ENCODE assay signal across 8 mouse cellular contexts in genomic region chr9:107666751-107667205, GRCm38 (mm10). TPM values are rescaled to one million over a fixed set of nuclear protein-coding genes. Genes with fewer than 3 reads are reported as not detected.
DNase-seq lines count a peak whose midpoint lies in the region; ATAC-seq lines count a peak whose summit lies in the region.

No protein-coding gene starts in this region.

- peak overlapping the region; percentile 54 for H3K9ac ChIP-seq in neural tube, embryonic 11.5 days (ENCODE audit: low read length)
- peak overlapping the region; percentile 81 for H3K9ac ChIP-seq in heart, embryonic 13.5 days
- peak overlapping the region; percentile 65 for H3K9ac ChIP-seq in limb, embryonic 13.5 days
- H3K9ac ChIP-seq in stomach, embryonic 15.5 days = peak overlapping the region; percentile 47

- ATAC-seq in neural tube, embryonic 11.5 days (ENCODE audit: insufficient read depth, low FRiP score, low TSS enrichment) = 0 out of 2 replicates have a peak, but pooled peaks have one; percentile 8
- 0 out of 2 replicates have a peak, but pooled peaks have one; percentile 5 for ATAC-seq in heart, embryonic 13.5 days (ENCODE audit: extremely low read depth, insufficient number of reproducible peaks, low FRiP score, low TSS enrichment)
- ATAC-seq in limb, embryonic 13.5 days (ENCODE audit: low FRiP score, low read depth) = peak; percentile 34; the same call in 1 of the 2 replicates
- no peak for ATAC-seq in stomach, embryonic 15.5 days (ENCODE audit: insufficient read depth, low FRiP score, low read depth)
- no peak for ATAC-seq in monocyte, adult 5-6 weeks (replicated peaks; ENCODE audit: insufficient number of reproducible peaks, low FRiP score, low TSS enrichment, poor library complexity, severe bottlenecking)

- H3K4me1 ChIP-seq in neural tube, embryonic 11.5 days (ENCODE audit: control insufficient read depth, insufficient read depth, low read length) = peaks cover 23% of the 10 kb centered on the region
- peaks cover 49% of the 10 kb centered on the region for H3K4me1 ChIP-seq in heart, embryonic 13.5 days
- H3K4me1 ChIP-seq in limb, embryonic 13.5 days = peaks cover 35% of the 10 kb centered on the region
- H3K4me1 ChIP-seq in stomach, embryonic 15.5 days = peaks cover 16% of the 10 kb centered on the region

- under 1% methylated on average over 30 of the region's 30 CpGs for WGBS in neural tube, embryonic 11.5 days
- under 1% methylated on average over 30 of the region's 30 CpGs for WGBS in heart, embryonic 13.5 days
- under 1% methylated on average over 30 of the region's 30 CpGs for WGBS in limb, embryonic 13.5 days
- under 1% methylated on average over 30 of the region's 30 CpGs for WGBS in stomach, embryonic 15.5 days

- H3K36me3 ChIP-seq in neural tube, embryonic 11.5 days (ENCODE audit: control insufficient read depth, insufficient read depth, low read length) = no peaks in the 10 kb centered on the region
- H3K36me3 ChIP-seq in heart, embryonic 13.5 days = no peaks in the 10 kb centered on the region
- H3K36me3 ChIP-seq in limb, embryonic 13.5 days = no peaks in the 10 kb centered on the region
- no peaks in the 10 kb centered on the region for H3K36me3 ChIP-seq in stomach, embryonic 15.5 days

- H3K27ac ChIP-seq in neural tube, embryonic 11.5 days (ENCODE audit: low read depth, low read length) = no peak overlapping the region
- H3K27ac ChIP-seq in heart, embryonic 13.5 days (replicated peaks) = no peak overlapping the region
- peak overlapping the region; percentile 28; the same call in 1 of the 2 replicates for H3K27ac ChIP-seq in limb, embryonic 13.5 days
- no peak overlapping the region for H3K27ac ChIP-seq in stomach, embryonic 15.5 days

- peak overlapping the region; percentile 89 for H3K4me2 ChIP-seq in neural tube, embryonic 11.5 days (ENCODE audit: low read depth)
- H3K4me2 ChIP-seq in heart, embryonic 13.5 days = peak overlapping the region; percentile 97
- H3K4me2 ChIP-seq in limb, embryonic 13.5 days (replicated peaks) = peak overlapping the region; percentile 94
- H3K4me2 ChIP-seq in stomach, embryonic 15.5 days = peak overlapping the region; percentile 92

- peak overlapping the region; percentile 38 for H3K4me3 ChIP-seq in neural tube, embryonic 11.5 days (ENCODE audit: low read depth, low read length)
- H3K4me3 ChIP-seq in heart, embryonic 13.5 days = peak overlapping the region; percentile 57
- H3K4me3 ChIP-seq in limb, embryonic 13.5 days = peak overlapping the region; percentile 52
- peak overlapping the region; percentile 46 for H3K4me3 ChIP-seq in stomach, embryonic 15.5 days (replicated peaks)

- DNase-seq in neural tube, embryonic 11.5 days (ENCODE audit: low spot score) = peak; percentile 49
- DNase-seq in neural tube, embryonic 10.5 days (ENCODE audit: extremely low spot score, low spot score) = no peak
- no peak for DNase-seq in cerebellum, postnatal 36 days
- no peak for DNase-seq in layer of hippocampus, postnatal 14 days (ENCODE audit: low spot score in 2 of 2)

- H3K27me3 ChIP-seq in neural tube, embryonic 11.5 days (ENCODE audit: control insufficient read depth, insufficient read depth, low read length) = peaks cover 11% of the 10 kb centered on the region
- peaks cover 51% of the 10 kb centered on the region for H3K27me3 ChIP-seq in heart, embryonic 13.5 days (replicated peaks)
- H3K27me3 ChIP-seq in limb, embryonic 13.5 days = peaks cover 33% of the 10 kb centered on the region
- peaks cover 14% of the 10 kb centered on the region for H3K27me3 ChIP-seq in stomach, embryonic 15.5 days (replicated peaks)

- no peaks in the 10 kb centered on the region for H3K9me3 ChIP-seq in neural tube, embryonic 11.5 days (ENCODE audit: control insufficient read depth, low read length)
- no peaks in the 10 kb centered on the region for H3K9me3 ChIP-seq in heart, embryonic 13.5 days
- no peaks in the 10 kb centered on the region for H3K9me3 ChIP-seq in limb, embryonic 13.5 days
- H3K9me3 ChIP-seq in stomach, embryonic 15.5 days = no peaks in the 10 kb centered on the region

RNA-seq across cellular contexts. Expression of gene Slc38a3, which starts 2.6 kb away (rescaled TPM):
- 6.8 and 7.2 TPM in 2 replicates for polyA plus RNA-seq in neural tube, embryonic 11.5 days (2014; fragmentation: Nextera tagmentation; extraction: Ambion mirVana)
- polyA plus RNA-seq in heart, embryonic 13.5 days (2015; fragmentation: Nextera tagmentation; extraction: Ambion mirVana) = 2.8 and 2.9 TPM in 2 replicates
- 4.3 and 5.3 TPM in 2 replicates for polyA plus RNA-seq in limb, embryonic 13.5 days (2015; fragmentation: Nextera tagmentation; extraction: Ambion mirVana)
- 19.5 and 28.6 TPM in 2 replicates for polyA plus RNA-seq in stomach, embryonic 15.5 days (2015; fragmentation: Nextera tagmentation; extraction: Ambion mirVana)
- 10 to 100 TPM; 83.3 to 98.4 TPM for total RNA-seq in layer of hippocampus, postnatal 14 days (2021)
- not detected in 3 replicates for total RNA-seq in monocyte, adult 5-6 weeks (2017)

RNA-seq across cellular contexts. Expression of gene Gnat1, which starts 12.7 kb away (rescaled TPM):
- 1.9 and 2.4 TPM in 2 replicates for polyA plus RNA-seq in neural tube, embryonic 11.5 days (2014; fragmentation: Nextera tagmentation; extraction: Ambion mirVana)
- 0.90 and 1.3 TPM in 2 replicates for polyA plus RNA-seq in heart, embryonic 13.5 days (2015; fragmentation: Nextera tagmentation; extraction: Ambion mirVana)
- 0.74 and 1.0 TPM in 2 replicates for polyA plus RNA-seq in limb, embryonic 13.5 days (2015; fragmentation: Nextera tagmentation; extraction: Ambion mirVana)
- 1.1 and 1.9 TPM in 2 replicates for polyA plus RNA-seq in stomach, embryonic 15.5 days (2015; fragmentation: Nextera tagmentation; extraction: Ambion mirVana)
- under 1 TPM in 1 of 2 experiments, not detected in 1; 0.60 TPM for total RNA-seq in layer of hippocampus, postnatal 14 days (2021)
- total RNA-seq in monocyte, adult 5-6 weeks (2017) = 1.8 TPM in 1 of 3 replicates, not detected in the others

RNA-seq across cellular contexts. Expression of gene Gnai2, which starts 31.6 kb away (rescaled TPM):
- 434 and 452 TPM in 2 replicates for polyA plus RNA-seq in neural tube, embryonic 11.5 days (2014; fragmentation: Nextera tagmentation; extraction: Ambion mirVana)
- 387 and 392 TPM in 2 replicates for polyA plus RNA-seq in heart, embryonic 13.5 days (2015; fragmentation: Nextera tagmentation; extraction: Ambion mirVana)
- 383 and 392 TPM in 2 replicates for polyA plus RNA-seq in limb, embryonic 13.5 days (2015; fragmentation: Nextera tagmentation; extraction: Ambion mirVana)
- polyA plus RNA-seq in stomach, embryonic 15.5 days (2015; fragmentation: Nextera tagmentation; extraction: Ambion mirVana) = 355 and 371 TPM in 2 replicates
- total RNA-seq in layer of hippocampus, postnatal 14 days (2021) = 100 to 1,000 TPM; 215 to 224 TPM
- 646 to 794 TPM (median 705 TPM) in 3 replicates for total RNA-seq in monocyte, adult 5-6 weeks (2017)

RNA-seq across cellular contexts. Expression of gene Sema3f, which starts 43.5 kb away (rescaled TPM):
- polyA plus RNA-seq in neural tube, embryonic 11.5 days (2014; fragmentation: Nextera tagmentation; extraction: Ambion mirVana) = 15.3 and 17.0 TPM in 2 replicates
- polyA plus RNA-seq in heart, embryonic 13.5 days (2015; fragmentation: Nextera tagmentation; extraction: Ambion mirVana) = 4.5 and 6.3 TPM in 2 replicates
- 31.8 and 32.1 TPM in 2 replicates for polyA plus RNA-seq in limb, embryonic 13.5 days (2015; fragmentation: Nextera tagmentation; extraction: Ambion mirVana)
- polyA plus RNA-seq in stomach, embryonic 15.5 days (2015; fragmentation: Nextera tagmentation; extraction: Ambion mirVana) = 19.7 and 21.3 TPM in 2 replicates
- 1 to 10 TPM; 4.3 to 4.8 TPM for total RNA-seq in layer of hippocampus, postnatal 14 days (2021)
- total RNA-seq in monocyte, adult 5-6 weeks (2017) = not detected in 3 replicates

RNA-seq across cellular contexts. Expression of gene Sema3b, which starts 57.7 kb away (rescaled TPM):
- 2.6 and 3.0 TPM in 2 replicates for polyA plus RNA-seq in neural tube, embryonic 11.5 days (2014; fragmentation: Nextera tagmentation; extraction: Ambion mirVana)
- 9.9 and 11.8 TPM in 2 replicates for polyA plus RNA-seq in heart, embryonic 13.5 days (2015; fragmentation: Nextera tagmentation; extraction: Ambion mirVana)
- 8.0 and 8.6 TPM in 2 replicates for polyA plus RNA-seq in limb, embryonic 13.5 days (2015; fragmentation: Nextera tagmentation; extraction: Ambion mirVana)
- 13.2 and 16.5 TPM in 2 replicates for polyA plus RNA-seq in stomach, embryonic 15.5 days (2015; fragmentation: Nextera tagmentation; extraction: Ambion mirVana)
- total RNA-seq in layer of hippocampus, postnatal 14 days (2021) = 1 to 10 TPM; 2.0 to 4.9 TPM
- 0.10 TPM in 1 of 3 replicates, not detected in the others for total RNA-seq in monocyte, adult 5-6 weeks (2017)

Comparison
In these comparisons a context has a peak if more than half of its experiments do, and no peak if none do; other contexts are left out.
1. ATAC-seq: peak in neural tube, embryonic 11.5 days (single experiment), heart, embryonic 13.5 days (single experiment) and limb, embryonic 13.5 days (single experiment); none in stomach, embryonic 15.5 days (single experiment) and monocyte, adult 5-6 weeks (single experiment).
2. Peak in every context shown above with its lines, with median percentiles within 50 percentile points of each other: H3K4me2 ChIP-seq, H3K4me3 ChIP-seq and H3K9ac ChIP-seq.